ENCODE assay signal across 8 mouse cellular contexts in genomic region chrX:10716917-10717763, GRCm38 (mm10). TPM values are rescaled to one million over a fixed set of nuclear protein-coding genes. Genes with fewer than 3 reads are reported as not detected.
DNase-seq lines count a peak whose midpoint lies in the region; ATAC-seq and TF ChIP-seq lines count a peak whose summit lies in the region.

No protein-coding gene starts in this region.

- H3K4me3 ChIP-seq in embryonic facial prominence, embryonic 14.5 days (ENCODE audit: low read depth, low read length) = peak overlapping the region; percentile 53
- peak overlapping the region; percentile 50 for H3K4me3 ChIP-seq in kidney, embryonic 14.5 days (ENCODE audit: low read length)
- peak overlapping the region; percentile 44 for H3K4me3 ChIP-seq in limb, embryonic 15.5 days
- peak overlapping the region; percentile 56 for H3K4me3 ChIP-seq in midbrain, postnatal 0 days (ENCODE audit: low read depth, low read length)

- DNase-seq in 3134 (ENCODE audit: extremely low read depth, insufficient read length, low spot score) = peak; percentile 98
- DNase-seq in adrenal gland, postnatal 36 days = peak; percentile 92 to 95
- DNase-seq in embryonic facial prominence, embryonic 14.5 days (ENCODE audit: low spot score) = peak; percentile 80
- peak; percentile 93 to 95 for DNase-seq in heart, adult 9 months (ENCODE audit: low spot score in 2 of 2)
- DNase-seq in midbrain, postnatal 0 days (ENCODE audit: low spot score) = peak; percentile 68
- peak; percentile 81 to 85 for DNase-seq in spleen, postnatal 14 days (ENCODE audit: low spot score in 2 of 2)

- peak overlapping the region; percentile 68 for H3K9ac ChIP-seq in embryonic facial prominence, embryonic 14.5 days (ENCODE audit: low read depth, low read length)
- peak overlapping the region; percentile 69 for H3K9ac ChIP-seq in kidney, embryonic 14.5 days (ENCODE audit: low read depth, low read length)
- H3K9ac ChIP-seq in limb, embryonic 15.5 days = 0 out of 2 replicates have a peak overlapping the region, but pooled peaks have one; percentile 28
- H3K9ac ChIP-seq in midbrain, postnatal 0 days (replicated peaks; ENCODE audit: low read length, poor library complexity, severe bottlenecking) = peak overlapping the region; percentile 70

- peak; percentile 90 for ATAC-seq in embryonic facial prominence, embryonic 14.5 days (ENCODE audit: low read depth)
- peak; percentile 89 for ATAC-seq in kidney, embryonic 14.5 days (ENCODE audit: low FRiP score, low TSS enrichment)
- ATAC-seq in limb, embryonic 15.5 days (ENCODE audit: insufficient number of reproducible peaks, low FRiP score, low TSS enrichment, low read depth) = peak; percentile 84
- ATAC-seq in midbrain, postnatal 0 days (ENCODE audit: low FRiP score) = peak; percentile 89

- H3K4me1 ChIP-seq in embryonic facial prominence, embryonic 14.5 days (ENCODE audit: control insufficient read depth, insufficient read depth, low read length) = 0 out of 2 replicates have a peak, but pooled peaks cover 4% of the 10 kb centered on the region
- no peaks in the 10 kb centered on the region for H3K4me1 ChIP-seq in kidney, embryonic 14.5 days (ENCODE audit: control insufficient read depth, insufficient read depth, low read length)
- 0 out of 2 replicates have a peak, but pooled peaks cover 9% of the 10 kb centered on the region for H3K4me1 ChIP-seq in limb, embryonic 15.5 days
- H3K4me1 ChIP-seq in midbrain, postnatal 0 days (ENCODE audit: insufficient read depth, low read length) = no peaks in the 10 kb centered on the region

- H3K4me2 ChIP-seq in embryonic facial prominence, embryonic 14.5 days (ENCODE audit: low read depth, low read length) = peak overlapping the region; percentile 70
- peak overlapping the region; percentile 65 for H3K4me2 ChIP-seq in kidney, embryonic 14.5 days (replicated peaks; ENCODE audit: low read depth, low read length)
- peak overlapping the region; percentile 67 for H3K4me2 ChIP-seq in limb, embryonic 15.5 days
- peak overlapping the region; percentile 66 for H3K4me2 ChIP-seq in midbrain, postnatal 0 days (ENCODE audit: low read depth, low read length, poor library complexity, severe bottlenecking)

- no peaks in the 10 kb centered on the region for H3K36me3 ChIP-seq in embryonic facial prominence, embryonic 14.5 days (ENCODE audit: control insufficient read depth, insufficient read depth, low read length)
- H3K36me3 ChIP-seq in kidney, embryonic 14.5 days (ENCODE audit: control insufficient read depth, insufficient read depth, low read length) = no peaks in the 10 kb centered on the region
- H3K36me3 ChIP-seq in limb, embryonic 15.5 days = no peaks in the 10 kb centered on the region
- no peaks in the 10 kb centered on the region for H3K36me3 ChIP-seq in midbrain, postnatal 0 days (ENCODE audit: insufficient read depth, low read length)

- WGBS in embryonic facial prominence, embryonic 14.5 days = 16% methylated on average over 39 of the region's 50 CpGs
- 27% methylated on average over 49 of the region's 50 CpGs for WGBS in kidney, embryonic 14.5 days
- WGBS in limb, embryonic 15.5 days = 26% methylated on average over 50 of the region's 50 CpGs
- 17% methylated on average over 50 of the region's 50 CpGs for WGBS in midbrain, postnatal 0 days

- H3K27ac ChIP-seq in embryonic facial prominence, embryonic 14.5 days (replicated peaks; ENCODE audit: low read depth, low read length) = peak overlapping the region; percentile 67
- peak overlapping the region; percentile 71 for H3K27ac ChIP-seq in kidney, embryonic 14.5 days (ENCODE audit: low read depth, low read length)
- peak overlapping the region; percentile 68 for H3K27ac ChIP-seq in limb, embryonic 15.5 days
- H3K27ac ChIP-seq in midbrain, postnatal 0 days (ENCODE audit: low read depth, low read length) = peak overlapping the region; percentile 83

- H3K27me3 ChIP-seq in embryonic facial prominence, embryonic 14.5 days (replicated peaks; ENCODE audit: control insufficient read depth, insufficient read depth, low read length) = no peaks in the 10 kb centered on the region
- no peaks in the 10 kb centered on the region for H3K27me3 ChIP-seq in kidney, embryonic 14.5 days (ENCODE audit: control insufficient read depth, insufficient read depth, low read length)
- H3K27me3 ChIP-seq in limb, embryonic 15.5 days = peaks cover 9% of the 10 kb centered on the region; the same call in 1 of the 2 replicates
- no peaks in the 10 kb centered on the region for H3K27me3 ChIP-seq in midbrain, postnatal 0 days (ENCODE audit: insufficient read depth, low read length)

- no peak for TF ChIP-seq CTCF in midbrain, postnatal 0 days (IDR thresholded peaks at IDR 0.05)

- no peaks in the 10 kb centered on the region for H3K9me3 ChIP-seq in embryonic facial prominence, embryonic 14.5 days (ENCODE audit: control insufficient read depth, low read length)
- H3K9me3 ChIP-seq in kidney, embryonic 14.5 days (ENCODE audit: control insufficient read depth, low read length) = no peaks in the 10 kb centered on the region
- no peaks in the 10 kb centered on the region for H3K9me3 ChIP-seq in limb, embryonic 15.5 days
- no peaks in the 10 kb centered on the region for H3K9me3 ChIP-seq in midbrain, postnatal 0 days (ENCODE audit: low read length)

RNA-seq across cellular contexts. Expression of gene Mid1ip1, which starts 2.3 kb away (rescaled TPM):
- total RNA-seq in adrenal gland, postnatal 36 days (2021) = 100 to 1,000 TPM in 1 of 2 experiments, 10 to 100 TPM in 1; 70.8 to 100 TPM
- 29.2 and 29.8 TPM in 2 replicates for polyA plus RNA-seq in embryonic facial prominence, embryonic 14.5 days (2014; fragmentation: Nextera tagmentation; extraction: Ambion mirVana)
- polyA plus RNA-seq in kidney, embryonic 14.5 days (2014; fragmentation: Nextera tagmentation; extraction: Ambion mirVana) = 23.3 and 36.8 TPM in 2 replicates
- 36.2 and 39.4 TPM in 2 replicates for polyA plus RNA-seq in limb, embryonic 15.5 days (2015; fragmentation: Nextera tagmentation; extraction: Ambion mirVana)
- 95.2 and 102 TPM in 2 replicates for total RNA-seq in midbrain, postnatal 0 days (2014; rRNA removed)
- polyA plus RNA-seq in midbrain, postnatal 0 days (2015; fragmentation: Nextera tagmentation; extraction: Ambion mirVana) = 97.8 and 106 TPM in 2 replicates

Comparison
In these comparisons a context has a peak if more than half of its experiments do, and no peak if none do; other contexts are left out.
1. Peak in every context shown above with its lines: DNase-seq, ATAC-seq, H3K4me3 ChIP-seq and H3K27ac ChIP-seq.